Mouse (Mus musculus) spleen, adult 18-20 months (tissue): ENCODE data around the gene Unc119.

Experiments used
- DNase-seq, 2 experiments: peaks; one replicate each; pipeline ENCODE4 v3.0.0; 2022; ENCODE audit warnings: mixed read lengths in 2 of 2

The Unc119 gene

DNA sequence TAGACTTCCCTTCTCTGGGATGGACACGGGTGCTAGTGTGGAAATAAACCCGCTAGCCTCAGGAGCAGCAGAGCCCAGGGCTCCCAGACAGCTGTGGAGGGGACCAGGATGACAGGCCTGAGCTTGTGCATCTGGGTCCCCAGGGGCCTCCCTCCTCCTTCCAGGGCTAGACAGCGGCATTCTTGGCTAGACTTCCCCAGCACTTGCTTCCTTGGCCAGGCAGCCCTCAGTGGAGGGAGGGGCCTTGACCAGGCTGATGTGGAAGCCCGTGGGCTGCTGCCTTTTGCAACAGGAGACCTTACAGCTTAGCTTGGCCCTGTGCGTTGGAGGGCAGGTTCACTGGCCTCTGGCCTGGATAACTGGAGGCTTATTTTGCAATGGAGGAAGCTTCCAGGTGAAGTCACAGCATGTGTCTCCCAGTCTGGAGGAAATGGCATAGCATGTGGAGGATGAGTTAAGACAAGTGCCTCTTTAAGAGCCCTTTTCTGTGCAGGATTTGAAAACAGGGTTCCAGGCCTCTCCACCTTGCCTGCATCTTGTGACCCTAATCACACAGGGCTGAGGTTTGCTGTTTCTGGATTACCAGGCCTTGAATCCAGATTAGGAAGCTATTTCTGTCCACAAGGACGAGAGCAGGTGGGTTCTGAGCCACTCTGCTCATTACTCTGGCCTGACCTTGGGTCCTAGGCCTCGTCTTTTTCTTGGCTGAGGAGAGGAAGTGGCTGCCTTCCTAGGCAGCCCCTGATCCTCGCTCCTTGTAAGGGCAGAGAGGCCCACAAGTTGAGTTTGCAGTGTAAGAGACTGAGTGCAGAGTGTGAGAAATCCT, 1.8 kb downstream of the Unc119 start:
- no peak for DNase-seq

DNA sequence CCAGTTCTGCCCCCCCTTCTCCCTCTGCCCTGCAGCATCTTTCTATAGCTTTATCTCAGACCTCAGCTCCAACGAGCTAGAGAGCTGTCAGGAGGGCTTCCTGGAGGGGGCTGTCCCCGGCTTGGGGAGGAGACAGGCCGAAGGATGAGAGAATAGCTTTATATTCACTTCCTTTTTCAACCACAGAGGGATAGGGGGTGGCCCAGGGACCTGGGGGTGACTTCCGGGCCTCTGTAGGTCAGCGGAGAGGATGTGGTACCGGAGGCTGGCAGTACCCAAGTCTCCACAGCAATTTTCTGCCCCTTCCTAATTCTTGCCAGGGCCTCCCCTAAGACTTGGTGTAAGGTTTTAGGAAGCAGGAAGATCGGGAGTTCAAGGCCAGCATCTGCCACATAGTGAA, 2.5 kb downstream of the Unc119 start:
- peak; percentile 64 to 74 for DNase-seq

DNA sequence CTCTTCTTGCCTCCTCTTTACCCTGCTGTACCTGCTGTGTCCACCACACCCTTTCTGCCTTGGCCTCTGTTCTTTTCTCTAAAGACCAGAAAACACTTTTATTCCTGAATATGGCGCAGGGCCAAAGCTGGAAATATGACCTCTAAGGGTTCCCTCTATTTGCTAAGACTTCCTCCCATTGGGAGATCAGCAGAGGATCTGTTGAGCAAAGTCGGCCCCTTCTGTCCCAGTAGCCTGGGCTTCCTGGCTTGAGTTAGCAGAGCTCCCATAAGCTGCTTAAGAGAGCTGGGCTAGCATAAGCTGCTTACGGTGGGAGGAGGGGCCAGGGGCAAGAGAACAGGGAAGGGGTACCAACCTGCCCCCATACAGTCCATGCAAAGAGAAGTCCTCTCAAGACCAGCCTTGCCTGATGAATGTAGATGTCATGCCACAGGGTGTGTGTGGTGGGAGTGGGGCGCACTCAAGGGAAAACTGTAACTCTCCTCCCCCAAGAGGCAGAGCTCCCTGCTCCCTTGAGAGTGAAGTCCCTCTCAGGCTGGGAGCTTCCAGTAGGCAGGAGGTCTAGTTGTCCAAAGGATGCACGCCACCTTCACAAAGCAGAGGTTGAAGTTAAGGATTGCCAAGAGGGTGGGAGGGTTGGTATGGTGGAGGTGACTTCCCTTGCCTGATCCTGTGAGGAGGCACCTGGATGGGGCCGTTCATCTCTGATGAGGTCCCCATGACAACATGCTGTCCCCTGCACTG, 3.2 kb downstream of the Unc119 start:
- no peak for DNase-seq

DNA sequence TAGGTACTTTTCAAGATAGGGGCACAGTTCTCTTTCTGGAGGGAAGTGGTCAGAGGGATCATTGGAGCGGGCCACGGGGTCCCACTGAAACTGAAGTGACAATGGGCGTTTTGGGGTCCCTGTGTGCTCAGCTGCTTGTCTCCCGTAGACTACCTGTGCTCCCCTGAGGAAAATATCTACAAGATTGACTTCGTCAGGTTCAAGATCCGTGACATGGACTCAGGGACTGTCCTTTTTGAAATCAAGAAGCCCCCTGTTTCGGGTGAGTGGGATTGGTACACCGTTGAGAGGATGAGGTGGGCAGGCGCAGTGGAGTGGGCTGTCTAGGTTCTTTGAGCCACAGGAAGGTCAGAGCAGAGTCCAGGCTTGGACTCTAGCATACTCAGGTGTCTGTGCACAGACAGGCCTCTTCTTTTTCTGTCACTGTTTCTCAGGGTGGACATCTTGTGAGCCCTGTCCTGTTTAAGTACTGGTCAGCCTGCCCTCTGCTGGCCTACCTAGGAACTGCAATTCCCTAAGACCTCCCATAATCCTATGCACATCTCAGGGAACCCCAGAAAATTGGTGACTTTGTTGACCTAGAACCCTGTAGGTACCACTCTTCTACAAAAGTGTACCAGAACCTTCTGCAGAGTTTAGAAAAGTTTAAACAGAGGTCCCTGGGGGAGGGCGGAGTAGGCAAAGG, 3.9 kb downstream of the Unc119 start:
- DNase-seq, result peak in 1 of 2 experiments; percentile 76

DNA sequence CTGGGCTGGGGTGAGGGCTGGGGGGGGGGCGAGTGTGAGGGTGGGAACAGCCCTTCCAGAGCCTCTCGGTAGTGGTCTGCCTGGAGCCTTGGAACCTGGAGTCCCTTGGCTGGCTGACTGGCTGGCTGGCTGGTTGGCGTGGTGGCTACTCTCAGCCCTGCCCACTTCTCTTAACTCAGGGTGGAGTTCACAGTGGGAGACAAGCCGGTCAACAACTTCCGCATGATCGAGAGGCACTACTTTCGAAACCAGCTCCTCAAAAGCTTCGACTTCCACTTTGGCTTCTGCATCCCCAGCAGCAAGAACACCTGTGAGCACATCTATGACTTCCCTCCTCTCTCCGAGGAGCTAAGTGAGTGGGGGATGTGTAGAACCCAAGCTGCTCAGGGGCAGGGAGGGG, 4.6 kb downstream of the Unc119 start:
- DNase-seq, result no peak

DNA sequence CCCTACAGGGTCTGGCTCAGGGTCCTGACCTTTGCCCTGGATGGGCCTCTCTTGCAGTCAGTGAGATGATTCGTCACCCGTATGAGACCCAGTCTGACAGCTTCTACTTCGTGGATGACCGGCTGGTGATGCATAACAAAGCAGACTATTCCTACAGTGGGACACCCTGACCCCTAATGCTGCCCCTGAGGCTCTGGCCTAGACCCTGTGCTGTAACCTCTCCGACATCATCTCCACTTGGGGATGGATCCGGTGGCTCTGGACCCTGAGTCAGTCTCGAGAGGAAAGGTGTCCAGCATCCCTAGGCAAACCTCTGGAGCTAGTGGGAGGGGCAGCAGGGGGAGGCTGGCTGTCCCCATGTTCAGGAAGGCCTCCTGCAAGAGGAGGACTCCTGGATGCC, 5.2 kb downstream of the Unc119 start:
- no peak for DNase-seq

DNA sequence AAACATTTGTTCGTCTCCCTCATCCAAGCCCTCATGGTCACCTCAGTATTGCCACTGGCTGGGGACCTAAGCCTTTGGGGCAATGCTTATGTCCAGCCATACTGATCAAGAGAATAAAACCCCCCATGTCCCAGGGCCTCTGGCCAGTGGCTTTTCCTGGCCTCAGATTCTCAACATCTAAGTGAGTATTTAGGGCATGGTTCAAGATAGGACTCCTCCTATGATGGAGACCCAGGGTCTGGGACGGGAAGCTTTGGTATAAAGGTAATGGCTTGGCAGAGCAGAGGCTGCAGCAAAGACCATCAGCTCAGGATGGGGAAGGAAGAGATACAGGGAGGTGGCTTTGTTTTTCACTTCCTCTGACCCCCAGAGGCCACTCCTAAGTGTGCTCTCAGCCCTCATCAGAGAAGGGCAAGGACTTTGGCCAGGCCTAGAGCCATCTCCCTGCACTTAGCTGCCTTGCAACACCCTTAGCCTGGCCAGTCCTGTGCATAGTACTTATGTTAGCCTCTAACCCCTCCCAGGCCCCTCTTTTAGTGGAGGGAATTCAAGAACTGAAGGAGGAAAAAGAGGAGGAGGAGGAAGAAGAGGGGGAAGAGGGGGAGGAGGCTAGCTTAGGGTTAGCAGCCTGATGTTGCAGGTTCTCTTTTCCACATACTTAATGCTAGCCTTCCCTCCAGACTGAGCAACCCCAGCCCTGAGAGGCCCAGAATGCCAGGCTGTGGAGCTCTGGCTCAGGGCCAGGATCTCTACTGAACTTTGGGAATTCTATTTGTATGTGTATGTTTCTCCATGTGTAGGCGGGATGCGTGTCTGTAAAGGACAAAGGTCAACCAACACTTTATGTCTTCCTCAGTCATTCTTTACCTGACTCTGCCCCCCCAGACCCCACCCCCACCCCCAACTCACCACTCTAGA, 6.4 kb downstream of the Unc119 start:
- DNase-seq, result peak in 1 of 2 experiments; percentile 35

DNA sequence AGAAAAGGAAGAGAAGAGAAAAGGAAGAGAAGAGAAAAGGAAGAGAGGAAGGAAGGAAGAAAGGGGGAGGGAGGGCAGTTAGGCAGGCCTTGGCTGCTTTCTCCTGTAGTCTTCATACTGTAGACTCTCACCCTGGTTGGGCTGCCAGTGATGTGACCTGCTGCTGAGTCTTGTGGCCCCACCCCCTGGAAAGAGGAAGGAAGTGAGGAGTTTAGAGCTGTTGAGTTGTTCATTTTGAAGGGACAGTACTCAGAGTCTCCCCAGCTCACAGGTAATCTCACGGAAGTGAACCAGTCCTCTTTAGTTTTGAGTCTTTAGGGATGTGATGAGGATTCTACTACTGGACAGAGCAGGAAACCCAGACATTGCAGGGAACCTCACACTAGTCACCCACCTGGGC, 9.8 kb downstream of the Unc119 start:
- peak; percentile 53 to 55 for DNase-seq

DNA sequence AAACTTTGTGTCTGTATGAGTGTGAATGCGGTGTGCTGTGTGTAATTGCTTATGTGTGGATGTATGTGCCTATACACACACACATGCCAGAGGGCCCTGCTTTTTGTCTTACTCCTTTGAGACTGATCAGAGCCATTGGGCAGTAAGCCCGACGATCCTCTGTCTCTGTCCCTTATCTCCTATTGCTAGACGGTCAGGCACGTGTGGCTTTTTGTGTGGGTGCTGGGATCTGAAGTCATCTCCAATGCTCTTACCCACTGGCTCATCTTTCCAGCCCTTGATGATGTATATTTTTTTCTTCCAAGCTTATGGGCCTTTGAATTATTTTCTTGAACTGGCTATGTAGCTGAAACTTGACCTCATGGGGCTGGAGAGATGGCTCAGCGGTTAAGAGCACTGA, 11.6 kb downstream of the Unc119 start:
- DNase-seq, result no peak

DNA sequence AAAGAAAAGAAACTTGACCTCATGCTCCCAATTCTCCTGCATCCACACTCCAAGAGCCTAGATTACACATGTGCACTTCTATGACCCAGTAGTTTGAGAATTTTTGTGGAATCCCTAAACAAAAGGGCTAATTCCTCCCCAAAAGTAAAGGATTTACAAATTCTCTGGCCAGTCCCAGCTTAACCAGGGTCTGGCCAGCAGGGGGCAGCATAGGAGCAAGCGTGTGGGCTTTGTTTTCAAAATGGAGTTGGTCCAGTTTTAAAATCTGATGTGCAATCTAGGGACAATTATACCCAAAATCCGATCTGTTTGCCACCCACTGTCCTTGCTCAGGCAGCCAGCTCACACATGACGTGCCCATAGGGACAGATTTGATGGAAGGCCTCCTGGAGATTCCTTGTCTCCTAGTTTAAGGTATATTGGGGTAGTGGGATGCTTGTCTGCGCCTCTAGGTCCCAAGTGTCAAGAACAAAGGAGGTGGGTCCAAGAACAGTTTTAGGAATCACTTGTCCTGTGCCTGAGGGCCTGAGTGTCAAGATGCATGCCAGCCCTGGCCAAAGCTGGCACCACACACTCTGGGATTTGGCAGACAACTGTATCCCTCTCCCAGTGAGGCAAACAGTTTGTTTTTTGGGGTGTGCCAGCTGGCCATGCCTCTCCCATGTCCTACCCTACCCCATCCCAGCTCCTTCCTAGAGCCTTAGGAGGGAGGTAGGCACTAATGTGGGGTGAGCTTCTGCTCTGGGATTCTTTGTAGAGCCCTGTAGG, 12.4 kb downstream of the Unc119 start:
- peak in 1 of 2 experiments; percentile 79 for DNase-seq

DNA sequence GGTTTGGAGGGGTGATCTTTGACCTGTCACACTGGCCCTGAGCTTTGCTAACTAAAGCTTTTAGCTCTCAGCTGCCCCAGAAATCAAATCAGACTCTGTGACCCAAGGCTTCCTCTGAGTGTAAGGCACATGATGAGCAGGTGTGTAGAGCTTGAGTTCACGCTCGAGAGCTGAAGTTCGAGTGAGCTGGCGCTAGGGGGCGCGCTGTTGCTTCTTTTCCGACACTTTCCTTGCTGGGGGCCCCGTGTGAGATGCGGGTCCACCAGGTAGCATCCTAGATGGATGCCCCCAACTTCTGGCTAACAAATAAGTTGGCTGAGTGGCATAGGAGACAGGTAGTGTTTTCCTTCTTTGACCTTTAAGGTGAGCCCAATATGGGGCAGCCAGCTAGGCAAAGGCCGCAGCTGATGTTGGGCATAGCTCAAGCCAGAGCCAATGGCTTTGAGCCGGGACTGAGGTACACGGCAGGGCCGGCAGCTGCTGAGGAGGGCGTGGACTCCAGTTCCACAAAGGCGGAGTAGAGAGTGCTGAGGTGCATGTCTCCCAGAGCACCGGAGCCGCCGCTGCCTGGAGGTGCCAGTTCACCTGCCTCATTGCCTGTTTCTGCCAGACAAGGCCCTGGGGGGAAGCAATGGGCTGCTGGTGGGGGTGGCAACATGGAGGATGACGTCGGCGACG, 15.2 kb downstream of the Unc119 start:
- DNase-seq, result peak in 1 of 2 experiments; percentile 39

DNA sequence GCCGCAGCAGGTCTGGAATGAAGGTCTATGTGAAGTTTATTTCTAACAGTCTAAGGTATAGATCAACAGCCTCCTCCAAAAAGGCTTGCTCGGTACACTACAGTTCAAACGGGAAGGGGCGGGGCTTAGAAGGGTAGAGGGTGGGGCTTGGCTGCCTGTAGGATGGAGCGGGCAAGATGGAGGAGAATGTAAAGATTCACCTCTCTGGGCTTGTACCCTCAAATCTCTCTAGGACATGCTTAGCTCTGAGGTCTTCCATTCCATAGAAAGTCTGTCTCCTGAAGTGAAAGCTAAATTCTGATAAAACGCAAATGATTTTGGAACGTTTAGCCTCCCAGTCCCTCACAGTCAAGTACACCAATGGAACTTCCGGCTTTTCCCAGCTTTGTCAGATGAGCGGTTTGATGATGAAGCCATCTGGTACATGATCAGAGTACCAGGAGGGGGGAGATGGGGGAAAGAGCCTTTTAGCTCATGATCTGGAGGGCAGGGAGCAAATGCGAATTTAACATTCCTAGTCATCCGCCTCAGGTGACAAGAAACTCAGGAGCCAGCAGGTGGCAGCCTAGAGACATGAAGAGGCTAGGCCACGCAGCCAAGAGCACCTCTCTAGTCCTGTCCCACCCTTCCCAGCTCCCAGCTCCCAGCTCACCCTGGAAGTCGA, 17.0 kb downstream of the Unc119 start:
- peak; percentile 63 to 84 for DNase-seq

DNA sequence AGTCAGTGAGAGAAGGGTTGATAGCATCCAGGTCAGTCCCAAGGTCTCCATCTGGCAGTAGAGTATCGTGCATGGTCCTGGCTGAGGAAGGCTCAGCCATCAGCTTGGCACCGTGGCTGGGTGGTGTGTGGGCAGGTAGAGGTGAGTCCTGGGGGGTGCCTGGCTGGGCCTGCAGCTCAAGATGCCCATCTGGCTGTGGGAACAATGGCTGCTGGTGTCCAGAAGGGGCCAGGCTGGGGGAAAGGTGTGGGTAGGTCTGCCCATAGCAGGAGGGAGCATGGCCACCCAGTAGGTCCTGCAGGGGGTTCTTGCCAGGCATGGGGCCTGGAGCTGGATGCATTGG, 17.5 kb downstream of the Unc119 start:
- DNase-seq, result no peak

DNA sequence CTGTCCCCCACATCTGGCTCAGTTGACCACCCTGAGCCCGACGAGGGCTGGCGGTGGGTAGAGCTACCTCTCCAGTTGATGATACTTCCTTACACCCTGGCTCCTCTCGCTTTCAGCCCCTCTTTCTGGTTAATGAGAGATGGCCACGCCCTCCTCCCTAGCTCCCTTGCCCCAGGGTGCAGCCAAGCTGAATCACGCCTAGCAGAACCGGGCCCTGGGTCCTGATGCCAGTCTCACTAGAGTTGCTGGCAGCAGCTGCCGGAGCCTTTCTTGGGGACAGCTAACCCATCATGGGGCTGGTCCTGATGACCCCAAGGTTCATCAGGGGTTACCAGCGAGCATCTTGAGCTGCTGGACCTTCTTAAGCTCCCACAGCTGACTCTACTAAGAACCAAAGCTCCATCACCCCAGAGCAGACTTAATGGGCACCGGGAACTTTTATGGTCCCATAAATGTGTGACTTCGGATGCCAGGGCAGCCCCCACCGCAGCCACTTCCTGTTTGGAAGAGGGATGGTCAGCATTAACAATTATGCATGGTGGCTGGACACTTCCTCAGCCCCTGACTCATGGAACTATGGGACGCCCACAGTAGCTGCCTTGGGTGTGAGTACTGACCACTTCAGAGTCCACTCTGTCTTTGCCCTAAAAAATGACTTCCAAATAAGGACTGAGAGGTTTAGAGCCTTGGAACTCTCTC, 20.2 kb downstream of the Unc119 start:
- DNase-seq, result no peak

DNA sequence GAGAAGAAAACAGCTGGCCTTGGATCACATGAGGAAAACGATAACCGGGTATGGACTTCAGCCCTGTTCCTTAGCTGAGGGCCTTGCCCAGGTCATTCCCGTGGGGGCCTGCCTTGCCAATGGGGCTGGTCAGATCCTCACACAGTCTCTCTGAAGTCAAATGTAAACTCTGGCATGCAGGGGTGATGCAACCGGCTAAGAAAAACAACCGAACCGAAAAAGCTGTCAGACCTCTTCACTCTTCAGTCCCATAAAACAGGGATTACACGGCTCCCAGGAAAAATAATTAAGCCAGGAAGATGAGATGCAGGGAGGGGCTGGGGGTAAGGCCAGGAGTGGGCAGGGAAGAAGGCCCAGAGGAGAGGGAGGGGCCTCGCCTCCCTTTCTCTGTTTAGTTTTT, 20.8 kb downstream of the Unc119 start:
- DNase-seq, result no peak

DNA sequence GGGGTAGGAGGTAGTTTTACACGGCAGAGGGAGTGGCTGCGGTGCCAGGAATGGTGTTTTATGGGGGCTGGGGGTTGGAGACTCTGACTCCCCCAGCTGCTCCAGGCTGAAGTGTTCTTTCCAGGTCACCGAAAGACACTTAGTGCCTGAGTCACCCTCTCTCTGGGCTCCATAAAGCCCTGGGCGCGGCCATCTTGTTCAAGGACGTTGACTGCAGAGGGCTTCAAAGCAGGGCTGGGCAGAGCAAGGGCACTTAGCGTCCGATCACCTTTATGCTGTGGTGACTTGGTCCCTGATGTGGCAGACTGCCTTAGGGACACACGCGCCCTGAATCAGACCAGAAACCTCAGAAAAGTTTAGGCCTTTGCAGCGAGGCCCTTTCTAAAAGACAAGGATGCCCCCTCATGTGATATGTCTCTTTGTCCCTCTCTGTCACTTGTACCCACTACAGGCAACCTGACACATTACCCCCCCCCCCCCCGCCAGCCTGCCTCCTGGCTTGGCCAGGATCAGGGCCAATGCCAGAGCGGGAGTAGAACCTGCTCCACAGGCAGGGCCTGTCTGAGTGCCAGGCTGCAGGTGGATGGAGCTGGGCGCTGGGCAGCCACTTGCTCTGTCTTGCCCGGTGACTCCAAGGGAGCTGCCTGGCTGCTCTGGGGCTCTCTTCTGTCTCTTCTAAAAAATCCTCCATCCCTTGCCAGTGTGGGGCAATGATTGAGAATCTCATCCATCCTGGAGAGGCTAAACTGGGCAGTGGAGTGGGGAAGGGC, 24.4 kb downstream of the Unc119 start:
- no peak for DNase-seq

DNA sequence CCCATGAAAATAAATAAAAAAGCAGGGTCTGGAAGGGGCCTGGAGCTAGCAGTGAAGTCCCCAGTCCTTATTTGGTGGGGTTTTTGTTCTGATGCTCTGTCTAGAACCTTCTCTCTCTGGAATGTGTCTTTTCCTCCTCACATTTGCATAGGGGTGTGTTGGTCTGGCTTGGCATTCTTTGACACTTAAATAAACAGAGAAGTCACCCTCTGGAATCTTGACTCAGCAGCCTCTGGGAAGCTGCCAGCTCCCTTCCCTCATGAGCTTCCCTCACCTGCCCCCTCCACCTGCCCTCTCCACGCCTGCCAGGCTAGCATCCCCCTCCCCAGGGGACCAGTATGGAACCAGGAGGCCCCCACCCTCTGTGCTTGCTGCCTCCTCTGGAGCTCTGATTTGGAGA, 27.1 kb downstream of the Unc119 start:
- no peak for DNase-seq

DNA sequence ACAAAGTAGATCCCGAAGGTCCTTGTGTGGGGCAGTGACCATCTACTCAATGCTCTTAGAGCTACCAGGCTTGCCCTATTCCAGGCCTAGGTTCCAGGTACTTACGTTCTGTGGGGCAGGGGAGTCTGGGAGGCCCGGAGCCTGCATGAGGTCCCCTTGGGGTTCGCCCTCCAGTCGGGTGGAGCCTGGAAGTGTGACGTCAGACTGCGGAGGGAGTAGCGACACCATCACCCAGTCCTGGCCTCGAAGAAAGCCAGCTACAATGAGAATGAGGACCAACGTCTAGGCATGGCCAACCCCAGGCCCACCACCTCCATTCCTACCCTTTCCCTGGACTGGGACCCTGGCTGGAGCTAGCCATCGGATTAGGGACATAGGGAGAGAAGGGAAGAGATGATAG, 28.4 kb downstream of the Unc119 start:
- DNase-seq, result no peak

DNA sequence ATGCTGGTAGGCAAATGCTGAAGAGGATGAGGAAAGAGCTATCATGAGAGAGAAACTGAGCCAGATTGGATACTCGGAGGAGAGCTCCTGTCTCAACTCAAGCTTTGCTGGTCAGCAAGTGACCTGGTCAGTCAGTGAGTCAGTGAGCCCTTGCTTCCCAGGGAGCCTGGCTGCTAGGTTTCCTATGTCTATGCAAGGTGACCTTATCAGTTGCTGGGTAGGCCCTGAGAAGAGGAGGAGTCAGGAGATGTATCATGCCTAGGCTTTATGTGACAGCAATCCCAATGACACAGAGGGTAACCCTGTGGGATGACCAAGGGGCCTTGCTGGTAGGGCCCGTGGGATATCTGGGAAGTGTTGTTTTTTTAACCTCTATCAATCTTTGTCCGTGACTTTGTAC, 28.9 kb downstream of the Unc119 start:
- DNase-seq, result no peak
